Mouse (Mus musculus) heart, embryonic 14.5 days (tissue): ENCODE measurements at regions not wholly inside any gene's neighbourhood (a gene's known extent, or its start where the extent isn't known, plus 50 kb on each side); places are given as distances from the start of the nearest gene placed in this dataset.

Experiments
- ATAC-seq: fragments of 200-750 bp; cut with Nextera tagmentation; 2 replicates; pipeline ENCODE4 v1.8.0; 2017; ENCODE audit warnings: low read depth, moderate TSS enrichment; ENCODE audit not compliant: insufficient number of reproducible peaks, insufficient read depth, low FRiP score
- H3K27ac ChIP-seq, 2 experiments: fragments of 200-500 bp in 1 of 2; fragments of 300-500 bp in 1 of 2; sonication (generic) in 1 of 2; replicated peaks in 1 of 2; 2 replicates each; pipeline ENCODE4 v1.5.1; 2012 to 2014; ENCODE audit warnings: low read depth in 2 of 2, low read length in 2 of 2, control low read depth in 1 of 2, mild to moderate bottlenecking in 1 of 2, mixed read lengths in 1 of 2; ENCODE audit not compliant: control insufficient read depth in 1 of 2, insufficient read depth in 1 of 2
- H3K27me3 ChIP-seq: fragments of 300-500 bp; sonication (generic); 2 replicates; pipeline ENCODE4 v1.6.1; 2014; ENCODE audit warnings: mild to moderate bottlenecking, low read length, control low read depth; ENCODE audit not compliant: control insufficient read depth, insufficient read depth
- H3K36me3 ChIP-seq: fragments of 300-500 bp; sonication (generic); 2 replicates; pipeline ENCODE4 v1.6.1; 2014; ENCODE audit warnings: mild to moderate bottlenecking, control low read depth, low read length, mixed read lengths; ENCODE audit not compliant: control insufficient read depth, insufficient read depth
- H3K4me1 ChIP-seq, 2 experiments: fragments of 200-500 bp in 1 of 2; fragments of 300-500 bp in 1 of 2; sonication (generic) in 1 of 2; 2 replicates each; pipeline ENCODE4 v1.6.1; 2012 to 2014; ENCODE audit warnings: low read length in 2 of 2, control low read depth in 1 of 2, mixed read lengths in 1 of 2; ENCODE audit not compliant: control insufficient read depth in 2 of 2, insufficient read depth in 2 of 2
- H3K4me2 ChIP-seq: fragments of 300-500 bp; sonication (generic); 2 replicates; pipeline ENCODE4 v1.6.1; 2014; ENCODE audit warnings: mild to moderate bottlenecking, low read length
- H3K4me3 ChIP-seq, 2 experiments: fragments of 200-500 bp in 1 of 2; fragments of 300-500 bp in 1 of 2; sonication (generic) in 1 of 2; 2 replicates each; pipeline ENCODE4 v1.5.1; 2012 to 2014; ENCODE audit warnings: low read length in 2 of 2, mild to moderate bottlenecking in 2 of 2, control low read depth in 1 of 2, low read depth in 1 of 2, moderate library complexity in 1 of 2; ENCODE audit not compliant: control insufficient read depth in 1 of 2, insufficient read depth in 1 of 2
- H3K9ac ChIP-seq: fragments of 300-500 bp; sonication (generic); 2 replicates; pipeline ENCODE4 v1.6.1; 2014; ENCODE audit warnings: mild to moderate bottlenecking, low read length
- H3K9me3 ChIP-seq: fragments of 300-500 bp; sonication (generic); 2 replicates; pipeline ENCODE4 v1.6.1; 2016; ENCODE audit warnings: low read length, control low read depth; ENCODE audit not compliant: control insufficient read depth
- WGBS: fragments of 180-500 bp; shearing (Covaris S2); extraction: QIAGEN DNeasy Blood & Tissue Kit; methylation state at CpG from one replicate; pipeline ENCODE4 v1.1.7; 2014; 5-methylcytosine and 5-hydroxymethylcytosine counted together

DNA sequence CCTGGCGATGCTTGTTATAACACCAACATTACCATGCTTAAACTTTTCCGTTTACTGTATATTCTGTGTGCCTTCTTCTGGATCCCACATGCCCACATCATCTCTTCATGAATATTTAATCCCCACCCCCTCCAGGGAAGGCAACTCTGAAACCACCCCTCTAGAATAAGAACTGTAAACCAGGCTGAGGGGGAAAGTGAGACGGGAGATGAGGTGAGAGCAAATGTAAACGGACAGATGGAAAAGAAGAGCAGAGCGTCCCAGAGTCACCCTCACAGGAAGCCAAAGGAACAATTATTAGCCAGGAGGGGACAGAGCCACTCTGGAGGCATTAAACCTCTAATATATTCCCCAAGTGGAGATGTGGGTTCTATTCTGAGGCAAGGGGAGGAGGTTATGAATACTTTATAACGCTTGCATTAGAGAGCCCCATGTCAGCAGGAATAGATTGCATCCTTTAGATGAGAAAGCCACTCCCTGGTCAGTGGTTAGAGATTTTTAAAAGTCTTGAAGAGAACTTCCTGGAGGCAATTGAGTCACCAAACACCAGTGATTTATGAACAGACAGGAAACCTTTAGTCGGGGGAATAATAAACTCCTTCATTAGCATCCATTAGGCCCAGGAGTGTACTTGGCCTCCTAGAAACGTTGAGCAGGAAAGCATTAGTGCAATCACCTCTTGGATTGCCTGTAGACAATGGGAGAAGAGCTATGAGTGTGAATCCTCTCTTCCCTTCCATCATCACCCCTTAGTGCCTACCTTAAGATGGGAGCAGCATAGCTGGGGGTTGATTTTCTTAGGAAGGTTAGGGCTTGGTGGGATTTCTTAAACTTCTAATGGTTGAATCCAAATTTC is 220.1 kb downstream of the Elavl2 start:
- no peaks in the 10 kb centered on the region for H3K9me3 ChIP-seq
- ATAC-seq, result no peak
- WGBS, result 72% methylated on average over 8 of the region's 8 CpGs

DNA sequence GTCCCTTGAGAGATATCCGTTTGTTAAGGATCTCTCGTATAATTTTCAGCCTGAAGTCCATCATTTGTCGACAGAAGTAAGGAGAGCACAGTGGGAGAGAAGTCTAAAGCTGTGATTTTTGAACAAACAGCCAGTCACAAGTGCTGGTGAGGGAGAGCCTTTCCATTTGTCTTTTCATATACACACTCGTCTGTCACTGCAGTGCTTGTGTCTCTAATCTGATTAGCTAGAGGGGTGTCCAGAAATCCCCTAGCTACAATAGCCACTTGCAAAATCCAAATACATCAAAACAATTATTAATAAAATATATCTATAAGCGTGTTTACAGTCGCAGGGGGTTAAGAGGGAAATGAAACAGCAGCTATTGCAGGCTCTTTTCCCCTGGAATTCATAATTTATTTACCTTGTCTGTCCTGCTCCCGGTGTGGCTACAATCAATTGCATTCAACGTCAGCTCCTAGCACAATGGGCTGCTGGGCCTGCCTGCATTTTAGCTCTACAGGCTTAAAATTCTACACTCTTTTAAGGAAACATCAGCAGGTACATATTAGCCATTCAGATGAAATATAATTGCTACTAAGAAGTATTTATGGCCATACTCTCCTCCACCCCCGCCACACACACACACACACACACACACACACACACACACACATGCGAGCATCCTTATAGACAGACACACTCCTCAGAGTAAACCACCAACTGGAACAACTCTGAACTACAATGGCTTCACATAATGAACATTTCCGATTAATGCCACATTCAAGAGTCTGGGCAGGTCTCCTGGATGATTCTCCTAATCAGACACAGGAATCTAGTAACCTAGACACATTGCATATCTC is 236.1 kb downstream of the Elavl2 start:
- Histone ChIP-seq H3K4me2 (no peak overlapping the region), H3K27ac (no peak overlapping the region), H3K4me3 (no peak overlapping the region), H3K27me3 (no peaks in the 10 kb centered on the region), H3K9me3 (no peaks in the 10 kb centered on the region), H3K9ac (no peak overlapping the region), H3K36me3 (no peaks in the 10 kb centered on the region), H3K4me1 (no peaks in the 10 kb centered on the region)
- no peak for ATAC-seq
- WGBS, result 69% methylated on average over 11 of the region's 11 CpGs

More for the DNA sequence above, 220.1 kb downstream of the Elavl2 start:
- Histone ChIP-seq H3K4me1 (no peaks in the 10 kb centered on the region), H3K4me2 (no peak overlapping the region), H3K9ac (no peak overlapping the region), H3K27me3 (no peaks in the 10 kb centered on the region), H3K27ac (no peak overlapping the region), H3K4me3 (no peak overlapping the region), H3K36me3 (no peaks in the 10 kb centered on the region)

DNA sequence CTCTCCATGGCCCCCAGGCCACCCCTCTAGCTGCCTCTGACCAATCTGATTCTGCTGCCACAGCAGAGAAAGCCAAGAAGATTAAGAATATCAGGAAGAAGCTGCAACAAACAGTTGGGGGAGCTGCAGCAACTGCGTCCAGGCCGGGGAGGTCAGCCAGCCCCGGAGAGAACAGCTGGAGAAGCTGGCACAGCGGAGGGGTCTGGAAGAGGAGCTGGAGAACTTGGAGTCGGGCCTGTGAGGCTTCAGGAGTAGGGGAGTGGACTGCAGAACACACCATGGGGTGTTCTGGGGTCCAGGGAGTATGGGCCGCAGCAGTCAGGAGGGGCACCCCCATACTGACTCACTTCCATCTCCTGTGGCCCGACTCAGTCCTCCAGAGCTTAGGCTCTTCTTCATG is 243.5 kb downstream of the Elavl2 start:
- Histone ChIP-seq H3K4me1 (no peaks in the 10 kb centered on the region), H3K27ac (no peak overlapping the region), H3K4me3 (no peak overlapping the region), H3K4me2 (no peak overlapping the region), H3K9me3 (no peaks in the 10 kb centered on the region), H3K27me3 (no peaks in the 10 kb centered on the region), H3K36me3 (no peaks in the 10 kb centered on the region), H3K9ac (no peak overlapping the region)
- ATAC-seq, result no peak
- 50% methylated on average over 7 of the region's 7 CpGs for WGBS

DNA sequence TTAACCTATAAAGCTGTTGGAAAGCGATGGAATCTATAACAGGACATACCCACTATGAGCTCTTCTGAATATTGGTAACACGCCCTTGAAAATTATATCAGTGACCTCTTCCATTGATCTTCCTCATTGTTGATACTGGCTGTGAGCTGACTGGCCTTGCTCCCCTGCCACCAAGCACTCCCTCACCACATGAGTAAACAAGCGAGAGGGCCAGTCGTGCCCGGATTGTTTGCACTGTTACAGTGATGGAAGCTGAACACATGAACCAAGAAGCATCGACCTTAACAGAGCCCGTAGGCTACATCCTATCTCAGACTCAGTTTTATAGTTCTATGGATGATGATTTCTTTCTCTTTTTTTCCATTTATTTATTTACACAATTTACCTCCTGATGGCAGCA is 255.9 kb downstream of the Elavl2 start:
- Histone ChIP-seq H3K9ac (no peak overlapping the region), H3K4me3 (no peak overlapping the region), H3K36me3 (no peaks in the 10 kb centered on the region), H3K27ac (no peak overlapping the region), H3K9me3 (no peaks in the 10 kb centered on the region), H3K4me1 (no peaks in the 10 kb centered on the region), H3K4me2 (no peak overlapping the region), H3K27me3 (no peaks in the 10 kb centered on the region)
- 71% methylated on average over 7 of the region's 7 CpGs for WGBS
- ATAC-seq, result no peak

DNA sequence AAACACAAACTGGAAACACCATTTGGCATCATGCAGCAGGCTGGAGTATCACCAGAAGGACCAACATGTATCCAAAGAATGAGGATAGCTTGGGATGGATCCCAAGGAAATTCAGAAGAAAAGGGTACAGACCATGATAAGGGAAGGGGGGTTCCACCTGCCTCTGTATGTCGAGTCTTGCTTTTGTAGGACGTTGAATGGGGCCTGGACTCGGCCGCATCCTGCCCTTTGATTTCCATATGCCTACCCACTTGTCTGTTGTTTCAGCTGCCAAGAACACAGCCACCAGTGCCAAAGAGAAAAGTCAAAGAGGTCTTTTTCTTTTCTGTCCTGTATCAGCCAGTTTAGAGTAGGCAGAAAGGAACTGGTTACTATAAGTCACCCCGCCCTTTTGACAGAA is 256.7 kb downstream of the Elavl2 start:
- no peaks in the 10 kb centered on the region for H3K4me1 ChIP-seq
- H3K9ac ChIP-seq, result no peak overlapping the region
- H3K4me2 ChIP-seq, result no peak overlapping the region
- no peak overlapping the region for H3K27ac ChIP-seq
- WGBS, result 75% methylated on average over 5 of the region's 5 CpGs
- H3K36me3 ChIP-seq, result no peaks in the 10 kb centered on the region
- no peak for ATAC-seq
- no peak overlapping the region for H3K4me3 ChIP-seq
- no peaks in the 10 kb centered on the region for H3K9me3 ChIP-seq
- H3K27me3 ChIP-seq, result no peaks in the 10 kb centered on the region

DNA sequence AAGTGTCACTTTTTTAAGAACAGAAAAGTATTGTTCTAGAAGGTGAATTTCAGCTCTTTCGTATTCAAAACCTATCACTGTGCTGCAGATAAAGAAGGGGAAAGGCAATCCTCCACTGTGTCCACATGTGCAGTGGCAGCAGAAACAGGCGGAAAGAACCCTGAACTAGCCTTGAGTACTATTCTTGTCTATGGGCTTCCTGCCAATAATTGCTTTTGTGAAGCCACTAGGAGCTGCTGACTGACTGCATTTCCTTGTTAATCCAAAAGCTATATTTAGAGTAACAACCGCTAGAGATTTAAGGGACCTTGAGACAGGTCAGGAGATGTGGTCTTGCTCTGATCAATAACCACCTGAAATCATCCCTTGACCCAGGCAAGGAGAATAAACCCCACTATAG is 265.3 kb downstream of the Elavl2 start:
- H3K27ac ChIP-seq, result peak overlapping the region; percentile 44 to 53; a peak in 2 of 4 replicates
- H3K4me3 ChIP-seq, result no peak overlapping the region
- ATAC-seq, result peak; percentile 71; the same call in 1 of the 2 replicates
- H3K27me3 ChIP-seq, result no peaks in the 10 kb centered on the region
- peaks cover 0 to 4% of the 10 kb centered on the region in 2 experiments; a peak in 2 of 4 replicates for H3K4me1 ChIP-seq
- H3K4me2 ChIP-seq, result no peak overlapping the region
- WGBS, result 3% methylated on average over 3 of the region's 3 CpGs
- no peak overlapping the region for H3K9ac ChIP-seq
- H3K36me3 ChIP-seq, result no peaks in the 10 kb centered on the region
- no peaks in the 10 kb centered on the region for H3K9me3 ChIP-seq

DNA sequence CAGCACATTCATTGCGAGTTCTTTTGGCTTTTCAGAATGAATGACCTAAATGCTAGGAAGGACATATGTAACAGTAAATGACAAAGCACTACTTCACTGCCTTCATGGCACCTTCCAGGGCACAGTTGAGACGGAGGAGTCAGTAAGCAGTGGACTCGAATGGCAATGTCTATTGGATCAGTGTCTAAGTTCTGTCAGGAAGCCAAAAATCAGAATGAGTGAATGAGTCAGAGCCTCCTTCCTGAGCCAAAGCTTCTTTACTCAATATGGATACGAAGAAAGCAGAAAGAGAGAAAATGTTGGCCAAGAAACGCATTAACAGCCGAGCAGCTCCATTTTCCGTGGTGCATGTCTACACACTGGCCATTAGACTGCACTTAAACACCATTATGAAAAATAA is 268.3 kb downstream of the Elavl2 start:
- Histone ChIP-seq H3K27ac (no peak overlapping the region), H3K4me3 (no peak overlapping the region), H3K9ac (no peak overlapping the region), H3K36me3 (no peaks in the 10 kb centered on the region), H3K4me1 (peaks cover 0 to 4% of the 10 kb centered on the region in 2 experiments; a peak in 2 of 4 replicates), H3K9me3 (no peaks in the 10 kb centered on the region), H3K4me2 (no peak overlapping the region), H3K27me3 (no peaks in the 10 kb centered on the region)
- no peak for ATAC-seq
- 81% methylated on average over 7 of the region's 7 CpGs for WGBS
